Mouse (Mus musculus): Measurements from ENCODE around the gene Rhbg. TPM values are rescaled to one million over a fixed set of nuclear protein-coding genes. Genes with fewer than 3 reads are reported as not detected.
"Not testable (repeated sequence)": the region's sequence is repeated elsewhere in the genome, so short reads cannot be mapped to it uniquely, and the experiment has no call there.

The Rhbg gene
- polyA plus RNA-seq, 1 experiment from 2014 or later = 0.48 TPM

GRCm38 (mm10) chr3:88285565-88285895, 31.0 kb upstream of the Rhbg start:
- H3K9me3 ChIP-seq (ENCODE audit: control insufficient read depth, low read length); H3K27me3 ChIP-seq (ENCODE audit: control insufficient read depth, insufficient read depth, low read length); H3K4me1 ChIP-seq (replicated peaks; ENCODE audit: control insufficient read depth, insufficient read depth, low read length); H3K9ac ChIP-seq; H3K4me2 ChIP-seq (replicated peaks); H3K4me3 ChIP-seq (replicated peaks; ENCODE audit: low read length); H3K36me3 ChIP-seq (replicated peaks; ENCODE audit: control insufficient read depth, insufficient read depth); H3K27ac ChIP-seq; ATAC-seq (ENCODE audit: low FRiP score); DNase-seq (ENCODE audit: low spot score): not testable (repeated sequence)
- WGBS = no CpG with 5 or more reads among the region's 2 CpGs

GRCm38 (mm10) chr3:88284815-88285564, 30.5 kb upstream of the Rhbg start:
- H3K27ac ChIP-seq; H3K27me3 ChIP-seq (ENCODE audit: control insufficient read depth, insufficient read depth, low read length); H3K9me3 ChIP-seq (ENCODE audit: control insufficient read depth, low read length); ATAC-seq (ENCODE audit: low FRiP score); H3K36me3 ChIP-seq (replicated peaks; ENCODE audit: control insufficient read depth, insufficient read depth); H3K4me1 ChIP-seq (replicated peaks; ENCODE audit: control insufficient read depth, insufficient read depth, low read length); H3K9ac ChIP-seq; H3K4me3 ChIP-seq (replicated peaks; ENCODE audit: low read length); DNase-seq (ENCODE audit: low spot score); H3K4me2 ChIP-seq (replicated peaks): not testable (repeated sequence)
- WGBS = 93% methylated on average over 14 of the region's 14 CpGs

GRCm38 (mm10) chr3:88281141-88281916, 26.8 kb upstream of the Rhbg start:
- DNase-seq (ENCODE audit: low spot score); H3K27ac ChIP-seq; H3K4me3 ChIP-seq (replicated peaks; ENCODE audit: low read length); H3K4me1 ChIP-seq (replicated peaks; ENCODE audit: control insufficient read depth, insufficient read depth, low read length); H3K36me3 ChIP-seq (replicated peaks; ENCODE audit: control insufficient read depth, insufficient read depth); H3K27me3 ChIP-seq (ENCODE audit: control insufficient read depth, insufficient read depth, low read length); H3K4me2 ChIP-seq (replicated peaks); H3K9ac ChIP-seq; H3K9me3 ChIP-seq (ENCODE audit: control insufficient read depth, low read length); ATAC-seq (ENCODE audit: low FRiP score): not testable (repeated sequence)
- 63% methylated on average over 11 of the region's 11 CpGs for WGBS

- no peak overlapping the region for H3K4me2 ChIP-seq (replicated peaks)
- H3K9ac ChIP-seq = no peak overlapping the region
- H3K27me3 ChIP-seq (ENCODE audit: control insufficient read depth, insufficient read depth, low read length) = no peaks in the 10 kb centered on the region
- H3K36me3 ChIP-seq (replicated peaks; ENCODE audit: control insufficient read depth, insufficient read depth) = no peaks in the 10 kb centered on the region
- no peak for DNase-seq (ENCODE audit: low spot score)
- H3K4me1 ChIP-seq (replicated peaks; ENCODE audit: control insufficient read depth, insufficient read depth, low read length) = no peaks in the 10 kb centered on the region
- WGBS = 96% methylated on average over 2 of the region's 2 CpGs
- no peak overlapping the region for H3K4me3 ChIP-seq (replicated peaks; ENCODE audit: low read length)
- H3K27ac ChIP-seq = no peak overlapping the region
- ATAC-seq (ENCODE audit: low FRiP score) = no peak
- no peaks in the 10 kb centered on the region for H3K9me3 ChIP-seq (ENCODE audit: control insufficient read depth, low read length)
These were observed 25.5 kb upstream of the Rhbg start for GRCm38 (mm10) chr3:88280035-88280434.

- H3K4me2 ChIP-seq (replicated peaks) = no peak overlapping the region
- H3K27me3 ChIP-seq (ENCODE audit: control insufficient read depth, insufficient read depth, low read length) = no peaks in the 10 kb centered on the region
- H3K9ac ChIP-seq = no peak overlapping the region
- no peak overlapping the region for H3K27ac ChIP-seq
- WGBS = 46% methylated on average over 7 of the region's 7 CpGs
- H3K9me3 ChIP-seq (ENCODE audit: control insufficient read depth, low read length) = no peaks in the 10 kb centered on the region
- no peaks in the 10 kb centered on the region for H3K36me3 ChIP-seq (replicated peaks; ENCODE audit: control insufficient read depth, insufficient read depth)
- no peak overlapping the region for H3K4me3 ChIP-seq (replicated peaks; ENCODE audit: low read length)
- DNase-seq (ENCODE audit: low spot score) = no peak
- no peak for ATAC-seq (ENCODE audit: low FRiP score)
- H3K4me1 ChIP-seq (replicated peaks; ENCODE audit: control insufficient read depth, insufficient read depth, low read length) = no peaks in the 10 kb centered on the region
These were observed 22.1 kb upstream of the Rhbg start for GRCm38 (mm10) chr3:88276529-88277143.

- ATAC-seq (ENCODE audit: low FRiP score) (no peak), DNase-seq (ENCODE audit: low spot score) (no peak)
- 75% methylated on average over 2 of the region's 2 CpGs for WGBS
- H3K4me1 ChIP-seq (replicated peaks; ENCODE audit: control insufficient read depth, insufficient read depth, low read length) = no peaks in the 10 kb centered on the region
- H3K27me3 ChIP-seq (ENCODE audit: control insufficient read depth, insufficient read depth, low read length) = no peaks in the 10 kb centered on the region
- no peak overlapping the region for H3K9ac ChIP-seq
- no peaks in the 10 kb centered on the region for H3K9me3 ChIP-seq (ENCODE audit: control insufficient read depth, low read length)
- H3K27ac ChIP-seq = no peak overlapping the region
- no peak overlapping the region for H3K4me2 ChIP-seq (replicated peaks)
- H3K4me3 ChIP-seq (replicated peaks; ENCODE audit: low read length) = no peak overlapping the region
- H3K36me3 ChIP-seq (replicated peaks; ENCODE audit: control insufficient read depth, insufficient read depth) = no peaks in the 10 kb centered on the region
These were observed 21.6 kb upstream of the Rhbg start for GRCm38 (mm10) chr3:88276121-88276520.

- Histone ChIP-seq H3K4me3 (replicated peaks; ENCODE audit: low read length) (no peak overlapping the region), H3K4me1 (replicated peaks; ENCODE audit: control insufficient read depth, insufficient read depth, low read length) (no peaks in the 10 kb centered on the region), H3K4me2 (replicated peaks) (no peak overlapping the region), H3K9ac (no peak overlapping the region), H3K9me3 (ENCODE audit: control insufficient read depth, low read length) (no peaks in the 10 kb centered on the region), H3K27me3 (ENCODE audit: control insufficient read depth, insufficient read depth, low read length) (no peaks in the 10 kb centered on the region), H3K36me3 (replicated peaks; ENCODE audit: control insufficient read depth, insufficient read depth) (no peaks in the 10 kb centered on the region), H3K27ac (no peak overlapping the region)
- ATAC-seq (ENCODE audit: low FRiP score) (no peak), DNase-seq (ENCODE audit: low spot score) (no peak)
- WGBS = 96% methylated on average over 4 of the region's 4 CpGs
These were observed 19.5 kb upstream of the Rhbg start for GRCm38 (mm10) chr3:88274002-88274401.

GRCm38 (mm10) chr3:88271859-88272258, 17.4 kb upstream of the Rhbg start:
- DNase-seq (ENCODE audit: low spot score) = no peak
- H3K36me3 ChIP-seq (replicated peaks; ENCODE audit: control insufficient read depth, insufficient read depth) = no peaks in the 10 kb centered on the region
- no peak overlapping the region for H3K4me2 ChIP-seq (replicated peaks)
- H3K27me3 ChIP-seq (ENCODE audit: control insufficient read depth, insufficient read depth, low read length) = no peaks in the 10 kb centered on the region
- H3K9me3 ChIP-seq (ENCODE audit: control insufficient read depth, low read length) = no peaks in the 10 kb centered on the region
- WGBS = 92% methylated on average over 3 of the region's 3 CpGs
- H3K27ac ChIP-seq = no peak overlapping the region
- H3K9ac ChIP-seq = no peak overlapping the region
- ATAC-seq (ENCODE audit: low FRiP score) = no peak
- H3K4me1 ChIP-seq (replicated peaks; ENCODE audit: control insufficient read depth, insufficient read depth, low read length) = no peaks in the 10 kb centered on the region
- H3K4me3 ChIP-seq (replicated peaks; ENCODE audit: low read length) = no peak overlapping the region

GRCm38 (mm10) chr3:88271298-88271697, 16.8 kb upstream of the Rhbg start:
- H3K4me1 ChIP-seq (replicated peaks; ENCODE audit: control insufficient read depth, insufficient read depth, low read length); ATAC-seq (ENCODE audit: low FRiP score); H3K36me3 ChIP-seq (replicated peaks; ENCODE audit: control insufficient read depth, insufficient read depth); H3K27me3 ChIP-seq (ENCODE audit: control insufficient read depth, insufficient read depth, low read length); H3K9me3 ChIP-seq (ENCODE audit: control insufficient read depth, low read length); H3K9ac ChIP-seq; H3K4me2 ChIP-seq (replicated peaks); H3K4me3 ChIP-seq (replicated peaks; ENCODE audit: low read length); DNase-seq (ENCODE audit: low spot score); H3K27ac ChIP-seq: not testable (repeated sequence)
- 88% methylated on average over 2 of the region's 2 CpGs for WGBS
